Mouse (Mus musculus): Measurements from ENCODE around the gene Abhd14b.

DNA sequence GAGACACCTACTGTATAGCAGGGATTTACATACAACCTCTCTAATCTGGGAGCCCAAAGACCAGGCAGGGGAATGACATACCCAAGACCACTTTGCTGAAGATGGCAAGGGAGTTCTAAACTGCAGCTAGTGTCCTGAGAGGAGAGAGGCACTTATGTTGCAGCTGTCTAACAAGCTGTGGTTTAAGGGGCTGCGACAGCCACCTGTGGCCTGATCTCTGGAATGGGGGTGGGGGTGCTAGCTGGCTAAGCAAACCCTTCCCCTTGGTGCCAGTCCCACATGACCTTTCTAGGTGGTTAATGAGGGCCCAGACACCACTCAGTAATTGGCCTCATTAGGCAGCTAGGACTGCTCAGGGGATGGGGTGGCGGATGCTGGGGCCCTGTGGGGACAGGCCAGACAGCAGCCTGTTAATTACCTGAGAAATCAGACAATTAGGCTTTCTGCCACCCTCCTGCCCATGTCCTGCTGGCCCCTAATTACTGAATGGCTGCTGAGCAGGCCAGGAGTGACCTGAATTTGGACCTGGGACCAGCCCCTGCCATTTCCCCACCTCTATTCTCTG is 37.1 kb upstream of the Abhd14b start:
- TF ChIP-seq CTCF (IDR thresholded peaks at IDR 0.05; ENCODE audit: insufficient read depth, low read length) (no peak), POLR2A (IDR thresholded peaks at IDR 0.05; ENCODE audit: borderline replicate concordance, extremely low read depth, low read depth, low read length) (no peak)

Measured in lung, adult 2 months (tissue).